21 mouse cellular contexts compared by ENCODE assay signal in genomic region chr16:10916271-10916670, GRCm38 (mm10).
A peak's percentile ranks its signal among the peaks of the same experiment; 100 is the strongest.
DNase-seq lines count a peak whose midpoint lies in the region; ATAC-seq lines count a peak whose summit lies in the region.
"Had no signal": no experiment of that assay in that cellular context is flagged by ENCODE, and none has a peak within 500 bp of the region (broad histone marks: within the 10 kb centered on the region; RNA-seq: fewer than 3 reads in every experiment).

No protein-coding gene starts in this region.

- 0 out of 2 replicates have a peak overlapping the region, but pooled peaks have one; percentile 4 for H3K27ac ChIP-seq in embryonic facial prominence, embryonic 13.5 days
- 0 out of 2 replicates have a peak overlapping the region, but pooled peaks have one; percentile 40 for H3K27ac ChIP-seq in limb, embryonic 10.5 days
- H3K27ac ChIP-seq: forebrain, embryonic 10.5 days; heart, adult 2 months; heart, embryonic 15.5 days; hindbrain, embryonic 13.5 days; hindbrain, postnatal 0 days had no signal

- H3K9ac ChIP-seq in embryonic facial prominence, embryonic 13.5 days = no peak overlapping the region
- H3K9ac ChIP-seq: heart, embryonic 15.5 days; hindbrain, embryonic 13.5 days had no signal

- ATAC-seq in embryonic facial prominence, embryonic 13.5 days (ENCODE audit: insufficient number of reproducible peaks, insufficient read depth, low FRiP score, low TSS enrichment, low read depth) = no peak
- ATAC-seq: activated CD4-positive, CD25-positive, alpha-beta regulatory T cell, adult 4 months; forebrain, embryonic 14.5 days; hindbrain, postnatal 0 days had no signal

- no peak overlapping the region for H3K4me3 ChIP-seq in embryonic facial prominence, embryonic 13.5 days
- no peak overlapping the region for H3K4me3 ChIP-seq in limb, embryonic 10.5 days
- H3K4me3 ChIP-seq: forebrain, embryonic 10.5 days; heart, adult 2 months; heart, embryonic 15.5 days; hindbrain, embryonic 13.5 days had no signal

- no peaks in the 10 kb centered on the region for H3K9me3 ChIP-seq in embryonic facial prominence, embryonic 13.5 days
- H3K9me3 ChIP-seq in limb, embryonic 10.5 days (replicated peaks) = no peaks in the 10 kb centered on the region
- H3K9me3 ChIP-seq: forebrain, embryonic 10.5 days; heart, embryonic 15.5 days; hindbrain, embryonic 13.5 days had no signal

- WGBS in embryonic facial prominence, embryonic 13.5 days = 23% methylated on average over 3 of the region's 3 CpGs
- WGBS in limb, embryonic 10.5 days = 43% methylated on average over 3 of the region's 3 CpGs

- H3K4me2 ChIP-seq in embryonic facial prominence, embryonic 13.5 days = no peak overlapping the region
- H3K4me2 ChIP-seq: heart, embryonic 11.5 days; heart, embryonic 15.5 days; hindbrain, embryonic 13.5 days had no signal

- H3K4me1 ChIP-seq in embryonic facial prominence, embryonic 13.5 days = peaks cover 7% of the 10 kb centered on the region
- peaks cover 29% of the 10 kb centered on the region for H3K4me1 ChIP-seq in limb, embryonic 10.5 days
- H3K4me1 ChIP-seq: forebrain, embryonic 10.5 days had no signal

- no peaks in the 10 kb centered on the region for H3K27me3 ChIP-seq in embryonic facial prominence, embryonic 13.5 days
- H3K27me3 ChIP-seq in limb, embryonic 10.5 days (ENCODE audit: low read depth, poor library complexity, severe bottlenecking) = no peaks in the 10 kb centered on the region
- H3K27me3 ChIP-seq: heart, embryonic 15.5 days; hindbrain, embryonic 13.5 days had no signal

- DNase-seq in embryo, embryonic 11 days = peak; percentile 27
- DNase-seq in embryo, embryonic 10 days (ENCODE audit: low spot score) = no peak
- peak; percentile 49 for DNase-seq in limb, embryonic 10.5 days (ENCODE audit: low spot score)
- no peak for DNase-seq in lung, postnatal 14 days
- no peak for DNase-seq in T-cell, adult 2 months (ENCODE audit: low spot score)
- no peak for DNase-seq in kidney, postnatal 10 days
- DNase-seq: adrenal gland, postnatal 14 days; cerebellum, adult 18-20 months; cerebellum, adult 9-11 months; cerebellum, postnatal 36 days; gastrocnemius, postnatal 10 days; heart, adult 2 months; heart, postnatal 14 days had no signal

- H3K36me3 ChIP-seq in embryonic facial prominence, embryonic 13.5 days = no peaks in the 10 kb centered on the region
- H3K36me3 ChIP-seq in limb, embryonic 10.5 days = no peaks in the 10 kb centered on the region
- H3K36me3 ChIP-seq: forebrain, embryonic 10.5 days; heart, embryonic 15.5 days; hindbrain, embryonic 13.5 days had no signal

Comparison
In these comparisons a context has a peak if more than half of its experiments do, and no peak if none do; other contexts are left out.
1. DNase-seq: peak in embryo, embryonic 11 days (single experiment) and limb, embryonic 10.5 days (single experiment); none in embryo, embryonic 10 days (single experiment), lung, postnatal 14 days (single experiment), T-cell, adult 2 months (single experiment) and kidney, postnatal 10 days (single experiment).